Mouse (Mus musculus) stomach, postnatal 0 days (tissue): Measurements from ENCODE around the gene Fgfr2.

Source experiments
- CTCF ChIP-seq: IDR thresholded peaks from 2 replicates; pipeline ENCODE4 v1.5.1; 2016; ENCODE audit warnings: antibody characterized with exemption, low read depth, mild to moderate bottlenecking, moderate library complexity
- EP300 ChIP-seq: optimal IDR thresholded peaks from 2 replicates; pipeline ENCODE3; 2016; ENCODE audit warnings: antibody characterized with exemption

DNA sequence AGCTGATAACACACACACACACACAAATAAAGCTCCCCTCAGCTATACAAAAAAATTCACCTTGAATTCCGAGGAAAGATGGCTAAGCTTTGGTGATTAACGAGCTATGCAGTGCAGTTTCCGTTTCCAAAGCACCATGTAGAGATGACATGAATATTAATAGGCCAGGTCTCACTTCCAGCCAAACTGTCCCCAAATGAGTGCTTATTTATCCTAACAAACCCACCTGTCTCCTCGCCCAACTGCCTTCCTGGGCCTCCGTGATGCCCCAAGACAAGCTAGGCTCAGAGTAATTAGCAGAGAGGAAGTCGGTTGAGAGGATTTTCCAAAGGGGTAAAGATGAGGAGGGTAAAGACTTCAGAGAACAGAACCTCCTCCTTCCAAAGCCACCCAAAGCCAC, 2652.1 kb downstream of the Fgfr2 start:
- TF ChIP-seq EP300 (no peak), CTCF (no peak)
